Mouse (Mus musculus) gastrocnemius, postnatal 25 days (tissue): Measurements from ENCODE around the gene Cux1. TPM values are rescaled to one million over a fixed set of nuclear protein-coding genes. Genes with fewer than 3 reads are reported as not detected.
A peak's percentile ranks its signal among the peaks of the same experiment; 100 is the strongest.

ENCODE experiments used
- DNase-seq: peaks from one replicate; pipeline ENCODE4 v3.0.0; 2022
- total RNA-seq, 2 experiments: library from RNA; stranded (reverse); gene quantifications; 1 replicate in 1 of 2; 2 replicates in 1 of 2; pipeline ENCODE4 v1.2.3; 2021

Gene Cux1
- total RNA-seq, 2 experiments from 2014 or later, result 66.6 to 67.1 TPM

DNA sequence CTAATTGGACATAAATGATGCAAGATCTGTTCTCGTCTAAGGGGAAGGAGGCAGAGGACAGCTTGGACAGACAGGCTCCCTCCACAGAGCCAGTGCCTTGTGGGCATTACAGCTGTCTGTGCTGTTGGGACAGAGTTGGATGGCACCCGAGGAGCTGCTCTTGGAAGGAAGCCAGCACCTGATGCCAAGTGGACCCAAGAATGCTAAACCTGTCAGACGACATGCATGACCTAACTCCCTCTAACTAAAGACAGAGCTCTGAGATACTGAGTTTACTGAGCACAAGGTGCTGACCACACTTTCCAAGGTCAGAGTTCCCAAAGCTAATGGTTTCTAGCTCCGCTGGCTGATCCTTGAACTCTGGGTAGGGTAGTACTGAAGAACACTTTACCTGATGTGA, 255.1 kb downstream of the Cux1 start:
- DNase-seq, result peak; percentile 44

- no peak for DNase-seq
Measured at GRCm38 (mm10) chr5:136306254-136306653, 261.0 kb downstream of the Cux1 start.

DNA sequence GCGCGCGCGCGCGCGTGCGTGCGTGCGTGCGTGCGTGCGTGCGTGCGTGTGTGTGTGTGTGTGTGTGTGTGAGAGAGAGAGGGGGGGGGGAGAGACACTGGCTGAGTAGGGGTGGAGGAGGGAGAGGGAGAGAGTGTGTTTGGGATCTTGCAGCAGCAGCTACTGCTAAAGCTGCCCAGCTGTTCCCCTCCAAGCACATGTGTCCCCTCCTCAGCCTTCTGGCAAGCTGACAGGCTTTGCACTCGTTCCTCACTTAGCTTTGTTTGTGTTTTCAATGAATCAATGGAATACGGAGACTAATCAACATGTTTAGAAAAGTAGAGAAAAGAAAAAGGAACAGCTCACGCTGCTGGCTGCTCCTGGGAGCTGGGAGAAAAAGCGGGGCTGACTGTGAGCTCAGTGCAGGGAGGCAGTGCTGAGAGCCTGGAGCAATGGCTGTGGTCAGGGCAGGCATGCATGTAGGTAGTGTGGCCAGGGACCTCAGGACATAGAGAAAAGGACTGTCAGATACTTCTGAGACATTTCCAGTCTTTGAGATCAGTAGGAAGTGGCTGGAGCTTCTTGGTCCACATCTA, 263.8 kb downstream of the Cux1 start:
- no peak for DNase-seq

DNA sequence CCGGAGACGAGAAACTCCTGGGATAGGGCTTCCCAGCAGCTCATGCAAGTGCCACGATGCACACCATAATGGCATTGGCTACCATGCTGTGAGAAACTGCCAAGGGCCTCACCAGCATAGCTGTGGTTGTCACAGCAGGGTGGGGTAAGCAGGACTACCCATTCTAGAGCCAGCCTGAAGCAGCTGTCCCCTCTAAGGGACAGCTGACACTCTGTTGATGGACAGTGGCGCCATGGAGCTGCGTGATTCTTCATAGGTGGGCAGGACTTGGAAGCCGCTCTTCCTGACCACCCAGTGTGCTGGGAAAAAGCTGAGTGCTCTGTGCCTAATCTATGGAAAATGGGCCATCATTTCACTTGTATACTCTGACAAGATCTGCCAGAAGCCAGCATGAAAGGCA, 266.4 kb downstream of the Cux1 start:
- DNase-seq, result no peak

DNA sequence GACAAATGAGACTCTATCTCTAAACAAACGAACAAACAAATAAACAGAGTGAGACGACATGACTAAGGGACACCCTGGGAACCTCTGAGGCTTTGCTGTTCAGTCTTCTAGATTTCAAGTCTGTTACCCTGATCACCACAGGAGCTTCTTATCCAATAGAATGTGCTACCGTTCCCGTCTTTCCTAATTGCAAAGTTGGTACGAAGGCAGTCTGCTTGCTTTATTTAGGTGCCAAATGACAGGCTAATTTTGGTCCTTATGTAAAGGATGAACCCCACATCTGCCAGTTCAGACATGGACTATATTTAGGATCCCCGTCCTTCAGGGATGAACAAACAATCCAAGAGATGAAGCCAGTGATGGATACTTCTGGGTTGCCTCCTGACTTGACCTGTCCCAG, 269.6 kb downstream of the Cux1 start:
- no peak for DNase-seq

- no peak for DNase-seq
Measured at GRCm38 (mm10) chr5:136296911-136297310, 270.4 kb downstream of the Cux1 start.

DNA sequence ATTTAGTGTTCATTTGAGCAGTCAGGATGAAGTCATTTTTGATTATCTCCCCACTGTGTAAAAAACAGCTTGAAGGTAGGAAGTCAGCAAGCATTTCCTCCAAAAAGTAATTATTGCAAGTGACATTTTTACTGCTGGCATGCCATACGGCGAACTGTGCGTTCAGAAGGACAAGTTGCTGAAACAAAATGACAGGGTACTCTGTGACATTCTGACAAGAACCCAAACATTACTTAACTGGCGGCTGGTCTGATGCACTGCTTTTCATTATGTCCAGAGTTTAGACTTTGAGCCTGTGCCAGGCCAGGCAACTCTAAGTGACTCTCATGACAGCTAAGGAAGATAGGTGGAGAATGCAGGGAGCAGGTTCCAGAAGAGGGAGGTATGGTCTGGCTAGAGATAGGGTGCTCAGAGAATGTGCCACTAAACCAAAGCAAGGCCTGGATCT, 274.3 kb downstream of the Cux1 start:
- no peak for DNase-seq

- DNase-seq, result no peak
Measured at GRCm38 (mm10) chr5:136292361-136292760, 274.9 kb downstream of the Cux1 start.

DNA sequence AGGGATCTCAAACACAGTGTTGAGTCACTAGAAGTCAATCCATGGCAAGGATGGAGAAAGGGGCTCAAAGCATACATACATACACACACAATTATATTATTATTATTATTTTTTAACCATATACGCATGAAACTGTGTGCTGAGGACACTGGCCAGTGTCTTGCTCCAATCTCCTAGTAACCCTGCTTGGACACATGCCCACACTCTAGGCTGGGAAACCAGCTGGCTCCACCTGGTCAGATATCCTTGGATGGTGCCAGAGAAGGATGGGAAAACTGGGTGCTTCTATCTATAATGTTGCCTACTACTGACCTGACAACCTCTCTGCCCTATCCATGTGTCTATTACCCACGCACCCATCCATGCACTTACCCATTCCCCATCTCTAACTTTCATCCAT, 275.7 kb downstream of the Cux1 start:
- DNase-seq, result no peak

- no peak for DNase-seq
Measured at GRCm38 (mm10) chr5:136289776-136290175, 277.5 kb downstream of the Cux1 start.

DNA sequence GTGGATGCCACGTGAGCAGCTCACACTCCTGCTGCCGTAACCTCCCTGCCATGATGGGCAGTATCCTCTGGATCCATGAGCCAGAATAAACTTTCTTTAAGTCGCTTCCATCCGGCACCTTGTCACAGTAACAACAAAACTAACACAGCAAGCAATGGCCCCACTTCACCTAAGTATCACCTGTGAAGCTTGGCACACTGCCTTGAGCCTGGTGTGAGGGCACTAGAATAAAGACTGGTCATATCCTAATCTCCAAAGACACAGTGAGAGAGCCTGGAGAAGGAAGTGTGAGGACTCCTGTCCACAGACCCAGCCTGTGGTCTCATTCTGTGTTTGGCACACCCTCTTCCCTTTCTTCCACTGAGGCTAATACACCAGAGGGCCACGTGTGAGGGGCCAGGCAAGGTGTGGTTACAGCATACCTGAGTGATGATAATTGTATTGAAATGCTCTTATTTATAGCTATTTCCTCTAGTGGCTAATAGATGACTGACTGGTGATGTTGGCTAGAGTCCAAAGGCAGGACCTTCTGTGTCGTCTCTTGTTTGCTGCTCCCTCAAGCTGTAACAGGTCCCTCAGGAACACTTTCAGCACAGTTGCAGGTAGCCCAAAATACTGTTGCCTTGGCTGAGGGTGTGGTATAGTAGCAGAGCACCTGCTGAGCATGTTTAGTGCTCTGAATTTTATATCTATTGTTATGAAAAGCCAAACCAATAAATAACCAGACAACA, 278.8 kb downstream of the Cux1 start:
- no peak for DNase-seq

DNA sequence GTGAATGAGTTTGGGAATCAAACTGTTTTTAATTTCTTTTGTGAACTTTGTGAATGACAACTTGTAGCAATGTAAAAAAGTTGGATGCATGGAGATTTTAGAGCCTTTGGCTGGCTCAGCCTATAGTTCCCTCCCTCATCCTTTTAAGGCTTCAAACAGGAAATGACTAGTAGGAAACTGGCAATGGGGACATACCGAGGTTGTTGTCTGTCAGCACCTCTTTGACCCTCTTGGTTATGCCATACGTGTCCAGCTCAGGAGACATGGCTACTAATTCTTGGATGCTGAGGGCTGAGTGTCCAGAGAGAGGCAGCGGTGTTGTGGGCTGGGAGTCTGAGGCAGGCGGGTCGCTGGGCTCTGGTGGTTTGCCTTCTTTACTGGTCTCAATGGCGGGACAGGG, 280.7 kb downstream of the Cux1 start:
- DNase-seq, result no peak

- DNase-seq, result no peak
Measured at GRCm38 (mm10) chr5:136285106-136285505, 282.2 kb downstream of the Cux1 start.

- no peak for DNase-seq
Measured at GRCm38 (mm10) chr5:136281351-136281750, 285.9 kb downstream of the Cux1 start.

DNA sequence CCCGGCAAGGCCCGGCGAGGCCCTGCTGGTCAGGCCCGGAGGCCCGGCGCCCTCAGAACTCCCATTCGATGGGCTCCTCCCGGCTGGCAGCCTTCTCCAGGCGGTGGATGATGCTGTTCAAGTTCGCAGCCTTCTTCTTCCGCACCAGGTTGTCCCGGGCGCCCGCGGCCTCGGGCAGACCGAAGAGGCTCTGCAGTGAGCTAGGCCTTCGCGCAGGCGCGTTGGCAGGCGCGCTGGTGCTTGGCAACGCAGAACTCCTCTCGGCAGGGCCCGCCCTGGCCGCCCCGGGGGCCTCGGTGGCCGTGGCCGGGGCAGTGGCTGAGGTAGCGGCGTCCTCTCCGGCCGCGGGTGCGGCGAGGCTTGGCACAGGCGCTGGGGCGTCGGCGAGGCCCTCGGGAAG, 292.6 kb downstream of the Cux1 start:
- DNase-seq, result no peak

GRCm38 (mm10) chr5:136269937-136270336, 297.4 kb downstream of the Cux1 start:
- DNase-seq, result no peak

- DNase-seq, result no peak
Measured at GRCm38 (mm10) chr5:136266077-136266476, 301.2 kb downstream of the Cux1 start.

DNA sequence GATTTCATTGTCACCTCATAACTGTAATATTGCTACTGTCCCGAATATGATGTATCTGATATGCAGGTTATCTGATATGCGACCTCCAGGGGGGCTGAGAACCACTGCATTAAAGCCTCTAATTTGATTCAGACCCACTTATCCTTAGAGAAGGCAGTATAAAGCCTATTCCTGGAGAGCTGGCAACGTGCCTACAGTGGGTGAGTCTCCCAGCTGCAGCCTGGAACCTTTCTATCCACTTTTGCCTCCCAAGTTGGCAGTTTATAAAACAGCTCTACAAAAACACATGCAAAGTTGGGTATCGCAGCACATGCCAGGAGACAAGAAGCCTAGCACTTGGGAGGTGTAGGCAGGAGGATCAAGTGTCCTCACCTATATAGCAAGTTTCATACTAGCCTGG, 303.9 kb downstream of the Cux1 start:
- no peak for DNase-seq

DNA sequence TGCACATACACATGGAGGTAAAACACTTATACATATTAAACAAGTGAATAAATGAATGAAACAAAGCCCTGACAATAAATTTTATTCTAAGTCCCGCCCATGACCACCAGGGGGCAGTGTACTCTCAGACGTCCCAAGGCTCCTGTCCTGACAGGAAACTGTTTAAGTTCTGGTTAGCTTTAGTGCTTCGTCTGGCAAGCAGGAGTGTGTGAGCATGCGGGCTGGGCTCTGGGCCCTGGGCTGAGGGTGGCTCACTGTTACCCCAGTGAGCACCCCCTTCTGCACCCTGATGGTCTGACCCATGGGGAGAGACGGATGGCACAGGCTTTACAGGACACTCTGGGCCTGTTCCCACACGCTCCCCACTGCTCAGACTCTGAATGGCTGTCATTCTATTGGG, 308.4 kb downstream of the Cux1 start:
- peak; percentile 29 for DNase-seq

DNA sequence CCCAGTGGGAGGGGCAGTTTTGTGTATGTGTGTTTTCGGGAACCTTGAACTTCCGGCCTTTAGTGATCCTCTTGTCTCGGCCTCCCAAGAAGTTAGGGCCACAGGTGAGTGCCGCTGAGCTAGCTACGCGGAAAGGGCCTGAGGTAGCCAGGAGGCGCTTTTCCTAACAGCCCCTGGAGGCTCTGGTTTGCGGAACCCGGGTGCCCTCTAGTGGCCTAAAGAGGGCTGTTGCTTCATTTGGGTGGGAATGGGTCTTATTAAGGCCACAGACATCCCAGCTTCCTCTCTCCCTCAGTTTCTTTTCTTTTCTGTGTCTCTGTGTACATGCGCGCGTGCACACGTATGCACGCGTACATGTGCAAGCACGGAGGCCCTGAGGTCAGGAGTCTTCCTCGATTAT, 314.4 kb downstream of the Cux1 start:
- DNase-seq, result peak; percentile 58

DNA sequence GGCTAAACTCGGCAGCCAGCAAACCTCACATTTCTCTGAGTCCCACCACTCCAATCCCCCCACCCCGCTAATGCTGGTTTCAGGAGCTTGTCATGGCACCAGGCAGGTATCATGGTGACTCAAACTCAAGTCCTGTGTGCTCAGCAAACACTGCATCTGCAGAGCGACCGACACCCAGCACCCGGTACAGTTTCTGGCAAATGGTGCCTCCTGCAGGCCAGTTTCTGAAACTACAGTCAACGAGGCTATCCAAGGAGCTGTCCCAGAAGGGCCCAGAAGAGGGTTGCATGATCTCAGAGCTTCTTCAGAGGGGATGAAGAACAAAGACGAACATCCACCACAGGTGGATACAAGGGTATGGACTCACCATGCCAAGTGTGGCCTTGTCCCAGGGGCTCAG, 316.3 kb downstream of the Cux1 start:
- no peak for DNase-seq

- DNase-seq, result no peak
Measured at GRCm38 (mm10) chr5:136248441-136248840, 318.8 kb downstream of the Cux1 start.

GRCm38 (mm10) chr5:136246452-136246838, 320.8 kb downstream of the Cux1 start, which contains the start of gene Sh2b2:
Gene Sh2b2 (minus strand): TSS chr5:136246556.
- no peak for DNase-seq
